Mouse (Mus musculus) heart, postnatal 0 days (tissue): ENCODE measurements at regions not wholly inside any gene's neighbourhood (a gene's known extent, or its start where the extent isn't known, plus 50 kb on each side); places are given as distances from the start of the nearest gene placed in this dataset.
A peak's percentile ranks its signal among the peaks of the same experiment; 100 is the strongest.

Experiments
- ATAC-seq: fragments of 200-750 bp; cut with Nextera tagmentation; 2 replicates; pipeline ENCODE4 v1.8.0; 2017; ENCODE audit warnings: low read depth, moderate number of reproducible peaks, moderate library complexity; ENCODE audit not compliant: insufficient read depth
- DNase-seq: peaks from one replicate; pipeline ENCODE4 v3.0.0-alpha.2; 2016; ENCODE audit warnings: low spot score
- H3K27ac ChIP-seq: fragments of 300-500 bp; sonication (generic); 2 replicates; pipeline ENCODE4 v1.5.1; 2014; ENCODE audit warnings: low read depth, mild to moderate bottlenecking
- H3K27me3 ChIP-seq: fragments of 300-500 bp; sonication (generic); 2 replicates; pipeline ENCODE4 v1.6.1; 2014; ENCODE audit warnings: low read length, mixed read lengths; ENCODE audit not compliant: control insufficient read depth, insufficient read depth
- H3K36me3 ChIP-seq: fragments of 300-500 bp; sonication (generic); replicated peaks from 2 replicates; pipeline ENCODE4 v1.6.1; 2014; ENCODE audit warnings: low read length, mixed read lengths; ENCODE audit not compliant: control insufficient read depth, insufficient read depth
- H3K4me1 ChIP-seq: fragments of 300-500 bp; sonication (generic); 2 replicates; pipeline ENCODE4 v1.6.1; 2014; ENCODE audit warnings: antibody characterized with exemption; ENCODE audit not compliant: control insufficient read depth, insufficient read depth
- H3K4me2 ChIP-seq: fragments of 300-500 bp; sonication (generic); 2 replicates; pipeline ENCODE4 v1.6.1; 2014; ENCODE audit warnings: low read depth, mild to moderate bottlenecking, low read length, moderate library complexity
- H3K4me3 ChIP-seq: fragments of 300-500 bp; sonication (generic); 2 replicates; pipeline ENCODE4 v1.5.1; 2014; ENCODE audit warnings: low read depth, low read length
- H3K9ac ChIP-seq: fragments of 300-500 bp; sonication (generic); replicated peaks from 2 replicates; pipeline ENCODE4 v1.6.1; 2014; ENCODE audit warnings: low read depth, low read length, mixed read lengths
- H3K9me3 ChIP-seq: fragments of 300-500 bp; sonication (generic); replicated peaks from 2 replicates; pipeline ENCODE4 v1.6.1; 2016; ENCODE audit warnings: low read length; ENCODE audit not compliant: control insufficient read depth
- CTCF ChIP-seq: IDR thresholded peaks from 2 replicates; pipeline ENCODE4 v1.5.1; 2016; ENCODE audit warnings: antibody characterized with exemption, control low read depth, low read depth
- EP300 ChIP-seq: IDR thresholded peaks from 2 replicates; pipeline ENCODE4 v1.6.1; 2016; ENCODE audit warnings: antibody characterized with exemption, low read depth
- WGBS: fragments of 180-500 bp; shearing (Covaris S2); extraction: QIAGEN DNeasy Blood & Tissue Kit; methylation state at CpG from one replicate; pipeline ENCODE4 v1.1.7; 2014; 5-methylcytosine and 5-hydroxymethylcytosine counted together

- no peak overlapping the region for H3K27ac ChIP-seq
- TF ChIP-seq EP300 (no peak), CTCF (no peak)
- no peak overlapping the region for H3K9ac ChIP-seq
- H3K36me3 ChIP-seq, result no peaks in the 10 kb centered on the region
- no peaks in the 10 kb centered on the region for H3K27me3 ChIP-seq
- H3K9me3 ChIP-seq, result no peaks in the 10 kb centered on the region
- DNase-seq (no peak), ATAC-seq (no peak)
- no peaks in the 10 kb centered on the region for H3K4me1 ChIP-seq
- no peak overlapping the region for H3K4me2 ChIP-seq
- H3K4me3 ChIP-seq, result no peak overlapping the region
- 79% methylated on average over 25 of the region's 25 CpGs for WGBS
Measured at GRCm38 (mm10) chr2:170662069-170662980, 60.5 kb upstream of the 4930470P17Rik start.

- H3K4me3 ChIP-seq, result no peak overlapping the region
- H3K4me1 ChIP-seq, result no peaks in the 10 kb centered on the region
- no peaks in the 10 kb centered on the region for H3K36me3 ChIP-seq
- no peak overlapping the region for H3K9ac ChIP-seq
- TF ChIP-seq CTCF (no peak), EP300 (no peak)
- no peak overlapping the region for H3K27ac ChIP-seq
- 48% methylated on average over 8 of the region's 8 CpGs for WGBS
- H3K4me2 ChIP-seq, result no peak overlapping the region
- no peaks in the 10 kb centered on the region for H3K27me3 ChIP-seq
- H3K9me3 ChIP-seq, result no peaks in the 10 kb centered on the region
- ATAC-seq, result no peak
- DNase-seq, result peak; percentile 9
Measured at GRCm38 (mm10) chr2:170659291-170659690, 57.5 kb upstream of the 4930470P17Rik start.

- no peaks in the 10 kb centered on the region for H3K36me3 ChIP-seq
- 52% methylated on average over 7 of the region's 7 CpGs for WGBS
- H3K4me3 ChIP-seq, result no peak overlapping the region
- no peak overlapping the region for H3K9ac ChIP-seq
- H3K27ac ChIP-seq, result no peak overlapping the region
- TF ChIP-seq CTCF (no peak), EP300 (no peak)
- H3K4me2 ChIP-seq, result no peak overlapping the region
- H3K27me3 ChIP-seq, result no peaks in the 10 kb centered on the region
- DNase-seq (no peak), ATAC-seq (no peak)
- no peaks in the 10 kb centered on the region for H3K4me1 ChIP-seq
- no peaks in the 10 kb centered on the region for H3K9me3 ChIP-seq
Measured at GRCm38 (mm10) chr2:170658520-170658919, 56.7 kb upstream of the 4930470P17Rik start.

- Histone ChIP-seq H3K4me2 (no peak overlapping the region), H3K4me1 (no peaks in the 10 kb centered on the region), H3K9ac (no peak overlapping the region), H3K4me3 (no peak overlapping the region), H3K27me3 (no peaks in the 10 kb centered on the region), H3K27ac (no peak overlapping the region), H3K9me3 (no peaks in the 10 kb centered on the region), H3K36me3 (no peaks in the 10 kb centered on the region)
- DNase-seq, result no peak
- 15% methylated on average over 7 of the region's 7 CpGs for WGBS
- ATAC-seq, result no peak
- TF ChIP-seq EP300, result no peak
- no peak for TF ChIP-seq CTCF
Measured at GRCm38 (mm10) chr2:170657821-170658221, 56.0 kb upstream of the 4930470P17Rik start.

GRCm38 (mm10) chr2:170652128-170652527 lies 50.3 kb upstream of the 4930470P17Rik start:
- H3K9ac ChIP-seq, result no peak overlapping the region
- no peak overlapping the region for H3K27ac ChIP-seq
- H3K4me1 ChIP-seq, result no peaks in the 10 kb centered on the region
- no peak overlapping the region for H3K4me2 ChIP-seq
- no peak for TF ChIP-seq CTCF
- no peak for TF ChIP-seq EP300
- no peak overlapping the region for H3K4me3 ChIP-seq
- no peaks in the 10 kb centered on the region for H3K27me3 ChIP-seq
- ATAC-seq, result no peak
- H3K9me3 ChIP-seq, result no peaks in the 10 kb centered on the region
- 80% methylated on average over 11 of the region's 11 CpGs for WGBS
- DNase-seq, result no peak
- no peaks in the 10 kb centered on the region for H3K36me3 ChIP-seq
